Mouse (Mus musculus) inflammation-experienced regulatory T-cells, adult 6 months (primary cell): ENCODE measurements around the gene Tbck. TPM values are rescaled to one million over a fixed set of nuclear protein-coding genes. Genes with fewer than 3 reads are reported as not detected.

ENCODE experiments used
- ATAC-seq: one replicate; pipeline ENCODE4 v1.8.0; 2017
- polyA plus RNA-seq, 3 experiments: library from polyadenylated mRNA; unstranded; fragments of 100-300 nt; shearing (Covaris generic); gene quantifications; one replicate each; pipeline ENCODE4 v1.2.1; 2017

Gene Tbck
- polyA plus RNA-seq, 3 experiments from 2014 or later, result 31.6 to 38.3 (median 34.3) TPM

DNA sequence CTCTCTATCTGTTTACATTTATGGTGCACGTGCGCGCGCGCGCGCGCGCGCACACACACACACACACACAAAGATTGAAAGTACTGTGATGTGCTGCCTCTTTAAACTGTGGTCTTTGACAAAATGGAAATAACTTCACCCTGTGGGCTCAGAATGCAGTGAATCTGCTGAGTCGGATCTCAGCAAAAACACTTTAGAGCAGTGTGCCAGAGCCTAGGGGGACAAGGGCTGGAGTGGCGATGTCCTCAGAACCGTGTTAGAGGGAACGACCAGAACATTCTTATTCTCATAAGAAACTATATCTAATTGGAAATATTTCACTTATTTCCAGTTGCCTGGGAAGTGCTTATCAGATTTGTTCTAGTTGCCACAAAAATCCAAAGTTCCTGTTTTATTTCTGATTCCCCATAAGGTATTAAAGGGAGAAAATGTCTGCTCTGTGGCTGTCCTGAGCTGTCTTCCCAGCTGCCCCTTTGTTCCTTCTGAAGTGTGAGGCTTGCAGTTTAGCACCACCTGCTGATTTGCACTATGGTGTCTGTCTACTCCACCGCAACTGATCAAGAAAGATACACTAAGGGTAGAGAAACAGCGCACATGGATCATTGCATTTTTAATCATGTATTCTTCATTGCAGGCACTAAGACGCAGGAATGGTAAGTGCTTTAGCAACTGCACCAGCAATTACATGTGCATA lies 82.2 kb downstream of the Tbck start:
- no peak for ATAC-seq

DNA sequence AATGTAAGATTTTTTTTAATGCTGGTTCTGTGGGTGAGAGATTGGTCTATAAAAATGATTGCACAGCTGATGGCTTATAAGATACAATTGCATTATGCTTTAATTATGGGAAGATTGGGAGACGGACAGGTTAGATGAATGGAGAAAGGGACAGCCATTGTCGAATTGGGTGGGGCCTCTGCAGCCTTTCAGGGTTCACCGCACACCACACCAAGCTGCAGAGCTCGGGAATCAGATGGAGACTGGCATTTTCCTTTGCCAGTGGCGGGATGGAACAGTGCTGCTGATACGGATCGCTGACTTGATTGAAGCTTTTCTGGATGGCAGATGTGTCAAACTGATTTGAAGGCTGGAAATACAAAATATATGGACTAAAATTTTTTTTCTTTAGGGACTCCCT lies 88.1 kb downstream of the Tbck start:
- no peak for ATAC-seq

GRCm38 (mm10) chr3:132776686-132777085 lies 92.7 kb downstream of the Tbck start:
- ATAC-seq, result no peak

- ATAC-seq, result no peak
These were observed 97.2 kb downstream of the Tbck start for GRCm38 (mm10) chr3:132781103-132781502.

- no peak for ATAC-seq
These were observed 99.1 kb downstream of the Tbck start for GRCm38 (mm10) chr3:132783087-132783486.

- ATAC-seq, result no peak
These were observed 100.8 kb downstream of the Tbck start for GRCm38 (mm10) chr3:132784732-132785131.

DNA sequence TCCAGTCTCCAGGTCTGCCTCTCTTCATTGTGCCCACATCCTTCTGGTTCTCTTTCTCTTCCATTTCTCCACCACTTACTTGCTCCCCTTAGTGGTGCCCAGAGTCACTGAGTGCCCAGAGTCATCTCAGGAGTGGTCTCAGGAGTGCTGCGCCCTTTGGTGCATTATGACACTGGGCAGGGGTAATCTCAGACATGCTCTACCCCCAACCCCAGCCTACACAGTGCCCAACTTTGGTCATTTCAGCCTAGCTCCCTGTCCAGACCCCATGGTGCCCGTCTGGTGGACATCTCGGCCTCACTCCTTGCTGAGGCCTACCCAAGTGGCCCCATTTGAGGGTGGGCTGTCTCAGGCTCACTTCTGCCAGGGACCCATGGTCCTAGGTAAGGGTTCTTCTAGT lies 102.7 kb downstream of the Tbck start:
- no peak for ATAC-seq

DNA sequence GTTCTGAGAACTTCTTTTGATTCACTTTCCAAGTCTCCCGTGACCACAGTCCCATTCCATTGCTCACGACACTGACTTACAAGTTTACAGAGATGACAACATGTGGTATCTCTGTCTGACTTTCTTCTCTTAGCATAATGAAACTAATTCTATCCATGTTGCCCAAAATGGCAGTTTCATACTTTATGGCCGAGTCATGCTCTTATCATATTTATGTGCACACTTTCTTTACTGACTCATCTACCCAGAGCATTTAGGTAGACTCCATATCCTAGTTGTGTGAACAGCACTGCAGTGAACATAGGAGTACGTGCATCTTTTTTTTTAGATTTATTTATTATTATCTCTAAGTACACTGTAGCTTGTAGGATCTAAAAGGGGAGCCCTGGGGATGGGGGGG lies 103.8 kb downstream of the Tbck start:
- no peak for ATAC-seq

GRCm38 (mm10) chr3:132791140-132791539 lies 107.2 kb downstream of the Tbck start:
- peak; percentile 90 for ATAC-seq

GRCm38 (mm10) chr3:132800196-132800595 lies 116.3 kb downstream of the Tbck start:
- no peak for ATAC-seq

DNA sequence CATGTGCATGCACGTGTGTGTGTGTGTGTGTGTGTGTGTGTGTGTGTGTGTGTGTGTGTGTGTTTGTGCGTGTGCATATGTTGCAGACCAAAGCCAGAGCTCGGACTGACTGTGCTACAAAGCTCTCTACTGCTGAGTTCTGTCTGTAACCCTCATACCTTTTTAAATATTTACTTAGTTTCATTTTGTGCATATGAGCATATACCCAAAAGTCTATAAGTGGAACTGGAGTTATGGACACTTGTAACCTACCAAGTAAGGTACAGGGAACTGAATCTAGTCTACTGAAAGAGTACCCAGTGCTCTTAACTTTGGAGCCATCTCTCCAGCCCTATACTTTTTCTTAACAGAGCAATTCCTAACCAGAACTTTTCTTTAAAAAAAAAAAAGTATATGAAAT lies 118.0 kb downstream of the Tbck start:
- no peak for ATAC-seq

DNA sequence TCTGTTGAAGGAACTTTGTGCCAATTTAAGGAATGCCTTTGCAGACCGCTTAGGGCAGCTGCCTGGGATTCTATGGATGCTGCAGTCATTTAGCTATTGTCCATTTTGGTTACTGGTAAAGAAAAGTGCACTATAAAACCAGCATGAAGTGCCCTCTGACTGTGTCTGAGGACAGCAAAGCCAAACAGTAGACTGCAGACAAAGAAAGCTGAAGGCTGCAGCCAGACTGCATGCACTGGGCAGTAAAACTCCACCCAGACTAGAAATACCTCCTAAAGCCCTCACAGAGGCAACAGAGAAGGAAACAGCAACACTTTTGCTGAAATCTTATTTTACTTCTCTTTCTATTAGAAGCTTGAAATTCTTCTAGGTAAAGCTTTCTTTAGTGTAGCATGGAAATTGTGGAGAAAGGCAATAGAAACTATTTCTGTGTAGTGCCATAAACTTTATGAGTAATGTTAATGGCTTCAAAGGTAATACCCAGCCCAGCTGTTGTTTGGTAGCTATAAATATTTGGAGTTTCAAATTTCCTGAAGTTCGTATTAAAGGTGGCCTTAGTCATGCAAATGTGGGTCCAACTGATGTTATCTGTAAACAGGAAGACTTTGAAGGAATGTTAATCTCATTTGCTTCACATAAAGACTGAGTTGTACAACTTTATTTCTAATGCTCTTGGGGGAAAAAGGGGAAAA lies 124.1 kb downstream of the Tbck start:
- ATAC-seq, result no peak

GRCm38 (mm10) chr3:132808951-132809350 lies 125.0 kb downstream of the Tbck start:
- no peak for ATAC-seq

DNA sequence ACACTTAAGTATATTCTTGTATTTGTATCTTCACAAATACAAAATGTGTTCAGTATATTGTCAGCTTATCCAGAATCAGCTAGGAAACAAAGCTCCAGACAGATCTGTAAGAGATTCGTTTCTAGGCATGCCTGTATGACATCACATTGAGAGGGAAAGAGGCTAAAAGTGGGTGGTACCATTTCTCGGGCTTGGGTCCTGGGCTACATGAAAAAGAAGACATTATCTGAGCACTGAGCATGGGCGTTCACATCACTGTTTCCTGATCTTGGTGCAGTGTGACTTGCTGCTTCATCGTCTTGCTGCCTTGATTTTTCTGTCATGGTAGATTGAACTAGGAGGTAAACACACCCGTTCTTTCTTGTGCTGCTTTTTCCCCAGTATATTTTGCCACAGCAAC lies 127.8 kb downstream of the Tbck start:
- ATAC-seq, result no peak

DNA sequence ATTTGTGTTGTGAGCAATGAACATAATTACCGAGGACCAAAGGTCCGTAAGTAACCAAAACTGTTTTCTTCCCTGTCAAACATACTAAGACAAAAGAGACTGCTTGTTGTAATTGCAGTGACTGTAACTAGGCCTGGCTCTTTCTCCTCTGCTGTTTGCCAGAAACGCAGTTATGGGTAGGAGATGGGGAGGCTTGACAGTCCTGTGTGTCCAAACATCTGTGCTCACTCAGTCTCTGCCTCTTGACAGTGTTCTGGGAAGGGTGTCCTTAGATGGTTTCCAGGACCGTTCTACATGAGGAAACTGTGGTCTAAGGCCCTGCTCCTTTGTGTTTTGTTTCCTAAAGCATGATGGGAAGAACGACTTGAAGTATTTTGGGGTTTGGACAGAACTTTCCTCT lies 128.4 kb downstream of the Tbck start:
- ATAC-seq, result no peak

DNA sequence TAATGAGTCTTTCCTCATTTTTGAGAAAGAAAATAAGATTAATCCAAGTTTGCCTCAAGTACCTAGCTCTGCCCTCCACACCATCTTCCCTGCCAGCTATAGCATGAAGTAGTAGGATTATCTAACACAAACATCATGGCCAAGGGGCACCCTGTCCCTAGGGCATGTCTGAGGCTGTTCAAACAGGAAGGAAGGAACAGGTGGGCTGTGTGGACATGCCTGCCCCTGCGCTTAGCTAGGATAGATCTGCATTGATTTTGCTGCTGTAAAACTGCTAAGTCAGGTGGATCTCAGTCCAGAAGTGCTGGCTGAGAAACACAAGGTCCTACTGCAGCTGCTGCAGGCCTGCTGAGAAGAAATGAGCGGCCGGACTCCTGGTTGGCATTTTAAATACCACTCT lies 129.2 kb downstream of the Tbck start:
- ATAC-seq, result no peak

DNA sequence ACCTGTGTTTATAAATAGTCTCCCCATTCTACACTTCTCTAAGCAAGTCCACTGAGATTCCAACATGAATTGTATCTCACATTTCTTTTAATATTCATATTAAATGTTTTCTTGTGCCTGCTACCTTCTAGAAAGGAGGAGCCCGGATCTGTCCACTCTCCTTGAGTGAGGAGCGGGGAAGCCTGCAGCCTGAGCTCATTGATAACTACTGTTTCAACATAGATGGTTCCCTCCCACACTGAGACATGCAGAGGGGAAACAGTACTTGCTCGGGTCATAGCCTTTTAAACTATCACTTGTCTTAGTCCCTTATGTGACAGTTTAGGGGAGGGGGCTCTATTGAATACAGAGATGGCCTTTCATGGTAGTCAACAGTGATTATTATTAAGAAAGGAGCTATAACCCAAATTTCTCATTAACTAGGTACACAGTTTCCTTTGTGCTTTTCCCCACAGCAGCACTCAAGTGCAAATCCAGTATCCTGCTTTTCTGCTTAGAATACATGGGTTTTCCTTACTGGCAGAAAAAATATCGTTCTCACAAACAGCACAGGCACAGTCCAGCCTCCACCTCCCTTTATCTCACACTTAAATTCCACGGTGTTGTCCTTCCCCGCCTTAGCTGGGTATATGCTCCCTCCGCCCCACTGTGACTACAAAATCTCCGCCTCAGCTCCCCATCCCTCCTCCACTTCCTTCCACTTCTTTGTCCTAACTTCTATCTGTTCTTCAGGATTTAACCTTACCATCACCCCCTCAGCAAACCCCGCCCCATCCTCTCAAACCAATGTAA lies 130.0 kb downstream of the Tbck start:
- no peak for ATAC-seq

DNA sequence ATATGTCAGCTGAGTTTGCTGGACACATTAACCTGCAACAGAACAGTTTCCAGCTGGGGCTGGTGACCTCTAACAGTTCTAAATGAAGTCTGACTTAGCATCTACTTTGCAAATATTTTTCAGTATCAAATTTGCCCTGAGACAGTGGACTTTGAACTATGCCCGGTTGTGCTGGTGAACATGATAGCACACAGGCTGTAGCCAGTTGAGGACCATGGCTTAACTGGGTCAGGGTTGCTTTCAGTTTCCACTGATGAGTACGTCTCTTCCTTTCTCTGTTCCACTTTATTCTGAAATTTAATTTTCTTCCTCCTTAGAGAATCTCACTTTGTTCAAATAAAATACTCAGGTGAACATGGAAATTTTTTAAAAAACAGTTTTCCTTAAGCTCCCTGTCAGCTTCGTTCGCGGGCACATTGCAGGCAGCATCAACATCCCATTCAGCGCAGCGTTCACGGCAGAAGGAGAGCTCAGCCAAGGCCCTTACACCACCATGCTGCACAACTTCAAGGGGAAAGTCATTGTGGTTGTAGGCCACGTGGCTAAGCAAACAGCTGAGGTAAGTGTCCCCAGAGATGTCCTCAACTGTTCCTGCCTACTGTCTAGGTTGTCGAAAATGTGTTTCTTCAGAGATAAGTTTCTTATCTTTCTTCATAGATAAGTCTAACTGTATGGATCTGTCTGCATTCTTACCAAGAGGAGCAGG lies 131.0 kb downstream of the Tbck start:
- no peak for ATAC-seq

DNA sequence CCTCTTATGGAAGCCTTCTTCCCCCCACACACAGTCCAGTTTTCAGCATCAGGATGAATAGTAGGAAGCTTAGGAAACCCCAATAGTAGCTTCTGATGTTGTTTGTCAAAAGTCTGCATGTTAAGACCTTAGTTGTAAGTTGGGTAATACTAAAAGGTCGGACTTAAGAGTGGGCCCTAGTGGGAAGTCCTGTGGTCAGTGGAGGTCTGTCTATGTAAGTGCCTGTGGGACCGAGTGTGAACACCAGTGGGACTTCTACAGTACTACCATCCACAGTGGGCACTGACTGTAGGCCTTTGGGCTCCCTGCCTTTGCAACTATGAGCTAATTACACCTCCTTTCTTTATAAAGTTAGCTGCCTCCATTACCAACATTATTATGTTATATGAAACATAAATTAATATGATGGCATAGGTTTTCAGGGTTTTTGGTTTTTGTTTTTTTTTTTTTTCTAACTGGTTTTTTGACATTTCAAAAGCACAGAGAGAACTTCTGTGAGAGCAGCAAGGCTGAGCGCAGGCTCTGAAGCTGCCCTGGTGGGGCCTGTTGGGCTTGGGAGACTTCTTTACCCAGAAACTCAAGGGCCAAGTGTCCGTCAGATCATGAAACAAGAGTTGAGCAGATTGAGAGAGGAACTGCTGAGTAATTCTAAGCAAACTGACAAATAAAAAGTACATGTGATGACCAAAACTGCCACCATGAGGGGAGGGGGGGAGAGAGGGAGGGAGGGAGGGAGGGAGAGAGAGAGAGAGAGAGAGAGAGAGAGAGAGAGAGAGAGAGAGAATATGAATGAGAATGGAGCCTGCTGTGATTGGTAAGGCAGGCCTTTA lies 131.8 kb downstream of the Tbck start:
- ATAC-seq, result no peak

- ATAC-seq, result no peak
These were observed 135.5 kb downstream of the Tbck start for GRCm38 (mm10) chr3:132819408-132819807.

DNA sequence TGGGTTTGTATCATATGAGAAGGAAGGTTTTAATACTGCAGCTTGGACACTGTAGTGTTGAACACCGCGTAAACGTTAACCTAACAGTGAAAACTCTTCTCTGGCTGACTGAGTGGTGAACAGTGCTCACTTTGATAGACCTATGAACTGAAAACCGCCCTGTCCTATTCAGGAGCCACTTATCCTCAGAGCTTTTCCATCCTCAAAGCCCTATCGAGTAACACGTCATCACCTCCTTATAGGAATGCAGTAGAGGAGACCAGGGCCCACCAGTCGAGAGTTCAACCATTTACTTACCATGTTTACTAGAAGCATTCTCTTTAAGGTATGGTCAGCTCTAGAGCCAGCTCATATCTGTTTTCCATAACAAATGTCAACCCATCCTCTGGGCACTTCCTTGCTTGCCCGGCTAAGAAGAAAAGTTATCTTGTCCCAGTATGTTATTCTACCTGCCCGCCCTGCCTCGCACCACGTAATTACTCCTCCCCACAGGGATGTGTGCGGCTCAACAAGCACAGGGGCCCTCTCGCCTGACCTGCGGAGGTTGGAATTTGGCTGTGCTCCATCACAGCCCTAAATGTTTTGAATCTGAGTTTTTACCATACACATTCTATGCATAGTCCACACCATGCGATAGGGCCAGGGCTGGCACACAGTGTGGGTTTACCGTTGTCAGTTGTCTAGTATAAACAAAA lies 147.4 kb downstream of the Tbck start:
- ATAC-seq, result no peak
